Mouse (Mus musculus) adrenal gland (tissue): Measurements from ENCODE around the gene Rbm20.

ENCODE experiments used
- intact Hi-C: fragments of 180-260 bp; cut with DNase I; formaldehyde crosslinking; loops from one replicate; pipeline ENCODE4 v1.15.1; 2025

Gene Rbm20

GRCm38 (mm10) chr19:53752993-53753392 lies 75.9 kb downstream of the Rbm20 start:
- intact Hi-C loops = no loop called here

GRCm38 (mm10) chr19:53754421-53754830 lies 77.3 kb downstream of the Rbm20 start:
- intact Hi-C loops = no loop called here

GRCm38 (mm10) chr19:53755346-53755745 lies 78.2 kb downstream of the Rbm20 start:
- intact Hi-C loops = no loop called here

- intact Hi-C loops = no loop called here
Observed at GRCm38 (mm10) chr19:53757432-53758109, 80.5 kb downstream of the Rbm20 start.

GRCm38 (mm10) chr19:53758881-53759418 lies 81.8 kb downstream of the Rbm20 start:
- intact Hi-C loops = no loop called here

- intact Hi-C loops = no loop called here
Observed at GRCm38 (mm10) chr19:53760125-53761101, 83.3 kb downstream of the Rbm20 start.

- intact Hi-C loops = no loop called here
Observed at GRCm38 (mm10) chr19:53762749-53763438, 85.8 kb downstream of the Rbm20 start.

GRCm38 (mm10) chr19:53764688-53765478 lies 87.8 kb downstream of the Rbm20 start:
- intact Hi-C loops = loop anchor here (5.0 kb wide), 1 partner anchor 162 kb away; no protein-coding TSS in a partner anchor

GRCm38 (mm10) chr19:53768478-53768877 lies 91.4 kb downstream of the Rbm20 start:
- intact Hi-C loops = loop anchor here (5.0 kb wide), 1 partner anchor 159 kb away; no protein-coding TSS in a partner anchor

GRCm38 (mm10) chr19:53773937-53774640 lies 97.0 kb downstream of the Rbm20 start:
- intact Hi-C loops = no loop called here

- intact Hi-C loops = no loop called here
Observed at GRCm38 (mm10) chr19:53774641-53775350, 97.7 kb downstream of the Rbm20 start.

- intact Hi-C loops = no loop called here
Observed at GRCm38 (mm10) chr19:53779402-53779801, 102.3 kb downstream of the Rbm20 start.

- intact Hi-C loops = no loop called here
Observed at GRCm38 (mm10) chr19:53779818-53780217, 102.7 kb downstream of the Rbm20 start.

GRCm38 (mm10) chr19:53780752-53781602 lies 103.9 kb downstream of the Rbm20 start:
- intact Hi-C loops = no loop called here

GRCm38 (mm10) chr19:53781826-53782225 lies 104.7 kb downstream of the Rbm20 start:
- intact Hi-C loops = no loop called here

- intact Hi-C loops = no loop called here
Observed at GRCm38 (mm10) chr19:53785352-53785751, 108.2 kb downstream of the Rbm20 start.

- intact Hi-C loops = no loop called here
Observed at GRCm38 (mm10) chr19:53786239-53786638, 109.1 kb downstream of the Rbm20 start.

- intact Hi-C loops = no loop called here
Observed at GRCm38 (mm10) chr19:53786836-53787235, 109.7 kb downstream of the Rbm20 start.
